Mouse (Mus musculus) cortical plate, adult 2 months (tissue): Measurements from ENCODE around the gene Aire.

ENCODE experiments used
- CTCF ChIP-seq: fragments of 200-500 bp; IDR thresholded peaks from 2 replicates; pipeline ENCODE4 v1.5.1; 2011; ENCODE audit warnings: mild to moderate bottlenecking, control low read depth, low read length; ENCODE audit not compliant: insufficient read depth; ENCODE audit errors: extremely low read depth
- POLR2A ChIP-seq: fragments of 200-500 bp; IDR thresholded peaks from 2 replicates; pipeline ENCODE4 v1.6.1; 2011; ENCODE audit warnings: mild to moderate bottlenecking, low read length, control low read depth; ENCODE audit not compliant: insufficient read depth; ENCODE audit errors: extremely low read depth

DNA sequence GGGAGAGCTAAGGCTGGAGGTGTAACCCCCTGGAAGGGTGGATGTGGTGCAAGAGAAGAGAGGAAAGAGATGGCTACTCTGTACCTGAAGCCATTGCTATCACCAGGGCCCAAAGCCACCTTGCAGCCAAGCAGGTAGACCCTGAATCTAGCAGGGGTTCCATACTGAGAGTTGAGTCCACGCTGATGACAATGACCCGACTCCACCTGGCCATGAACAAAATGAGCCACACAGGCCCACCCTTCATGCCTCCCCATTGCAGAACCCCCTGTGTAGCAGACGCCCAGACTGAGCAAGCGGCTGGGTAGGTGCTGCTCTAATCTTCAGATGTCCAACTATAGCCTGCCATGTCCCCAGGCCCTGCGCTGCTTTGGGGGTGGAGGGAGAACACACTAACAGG lies 57.6 kb downstream of the Aire start:
- TF ChIP-seq CTCF = no peak
- 0 out of 2 replicates have a peak, but pooled peaks have one; percentile 8 for TF ChIP-seq POLR2A
